Mouse (Mus musculus) granulocyte monocyte progenitor cell, adult 5-6 weeks (primary cell): Measurements from ENCODE around the gene Gm21987. TPM values are rescaled to one million over a fixed set of nuclear protein-coding genes. Genes with fewer than 3 reads are reported as not detected.
A peak's percentile ranks its signal among the peaks of the same experiment; 100 is the strongest.

Source experiments
- ATAC-seq: replicated peaks from 2 replicates; pipeline ENCODE4 v1.8.0; 2016; ENCODE audit warnings: mild to moderate bottlenecking, moderate TSS enrichment, inconsistent platforms; ENCODE audit not compliant: poor library complexity, severe bottlenecking
- total RNA-seq, 2 experiments: library from RNA; stranded (forward) in 1 of 2; stranded (reverse) in 1 of 2; fragments of 200-712, 200-1000 nt in 1 of 2; fragments of >200 nt in 1 of 2; fragmentation: Nextera tagmentation in 1 of 2; gene quantifications; 2 replicates each; pipeline ENCODE4 v1.2.3; 2014 to 2017

Gene Gm21987
- total RNA-seq, 2 experiments from 2014 or later, result not detected

- ATAC-seq, result no peak
These were observed 22.6 kb downstream of the Gm21987 start for GRCm38 (mm10) chr16:38369431-38369830.

GRCm38 (mm10) chr16:38369992-38370484 lies 23.2 kb downstream of the Gm21987 start:
- ATAC-seq, result no peak

GRCm38 (mm10) chr16:38370633-38371374 lies 24.0 kb downstream of the Gm21987 start:
- no peak for ATAC-seq

DNA sequence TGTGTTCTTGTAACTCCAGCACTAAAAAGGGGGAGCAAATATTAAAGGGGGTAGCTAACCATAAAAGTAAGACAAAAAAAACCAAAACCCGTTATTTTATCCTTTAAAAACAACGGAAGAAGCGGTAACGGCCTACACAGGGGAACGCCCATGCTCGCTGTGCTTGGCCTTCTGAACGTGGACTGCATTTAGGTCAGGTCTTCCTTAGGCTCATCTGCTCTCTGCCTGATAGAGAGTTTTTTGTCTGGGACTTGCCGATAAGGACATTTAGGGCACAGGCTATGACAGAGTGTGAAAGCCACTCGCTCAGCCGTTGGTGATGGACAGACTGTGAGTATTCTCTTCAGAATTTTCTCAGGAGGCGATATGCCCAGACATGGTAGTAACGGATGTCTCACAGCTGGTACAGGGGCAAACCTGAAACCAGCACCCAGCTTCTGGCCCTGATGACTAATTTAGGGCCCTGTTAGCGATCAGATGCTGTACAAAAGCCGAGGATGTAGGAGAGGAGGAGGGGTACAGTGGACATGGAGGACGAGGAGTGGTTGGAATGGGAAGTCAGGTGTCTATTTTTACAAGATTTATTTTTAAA lies 25.0 kb downstream of the Gm21987 start:
- no peak for ATAC-seq

DNA sequence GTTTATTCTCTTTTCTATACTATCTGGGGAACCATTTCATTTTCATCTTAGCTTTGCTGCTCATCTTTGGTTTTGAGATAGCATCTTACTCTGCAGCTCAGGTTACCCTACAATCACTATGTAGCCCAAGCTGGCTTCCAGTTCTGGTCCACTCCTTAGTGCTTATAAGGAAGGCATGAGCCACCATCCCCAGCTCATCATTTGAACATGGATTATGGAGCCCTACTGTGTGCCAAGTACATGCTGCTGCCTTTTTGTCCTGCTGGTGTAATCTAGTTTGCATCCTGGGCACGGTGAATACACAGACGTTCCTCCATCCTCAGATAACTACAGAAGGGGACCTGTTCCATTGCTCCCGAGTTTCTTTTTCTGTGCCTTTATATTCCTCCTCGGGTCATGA lies 26.0 kb downstream of the Gm21987 start:
- ATAC-seq, result no peak

- ATAC-seq, result no peak
These were observed 26.6 kb downstream of the Gm21987 start for GRCm38 (mm10) chr16:38373439-38373838.

- no peak for ATAC-seq
These were observed 27.1 kb downstream of the Gm21987 start for GRCm38 (mm10) chr16:38373941-38374340.

DNA sequence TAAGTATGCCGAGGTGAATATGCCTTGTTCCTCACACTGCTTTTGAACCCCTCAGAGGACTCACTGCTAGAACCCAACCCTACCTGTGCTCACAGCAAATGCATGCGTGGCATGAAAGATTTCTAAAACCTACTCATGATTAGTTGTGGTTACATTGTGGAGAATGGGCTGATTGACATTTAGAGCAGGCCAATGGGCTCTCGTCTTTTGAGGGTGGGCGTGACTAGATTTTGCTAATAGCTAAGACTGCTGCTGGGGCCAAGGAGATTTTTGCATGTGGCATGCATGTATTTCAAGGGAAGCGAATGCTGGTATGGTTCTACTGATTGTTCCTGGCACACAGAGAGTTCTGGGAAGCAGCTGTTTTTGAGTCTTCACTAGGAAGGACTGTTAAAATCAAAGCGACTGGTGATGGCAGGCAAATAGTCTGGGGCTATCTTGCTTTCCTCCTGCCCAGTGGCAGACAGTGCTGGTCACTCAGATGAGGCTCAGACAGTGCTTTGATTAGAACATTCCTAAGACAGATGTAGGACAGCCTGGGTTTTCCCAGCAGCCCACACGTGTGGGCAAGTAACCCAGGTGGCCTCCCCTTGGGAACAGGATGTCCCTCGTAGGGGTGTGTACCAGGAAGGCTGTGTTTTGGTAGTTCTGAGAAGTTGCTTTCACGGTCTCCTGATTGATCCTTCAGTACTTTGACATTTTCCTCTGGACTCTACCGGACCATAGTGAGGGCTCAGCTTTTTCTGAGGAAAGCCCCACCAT lies 27.7 kb downstream of the Gm21987 start:
- ATAC-seq, result no peak

GRCm38 (mm10) chr16:38375182-38375581 lies 28.3 kb downstream of the Gm21987 start:
- no peak for ATAC-seq

DNA sequence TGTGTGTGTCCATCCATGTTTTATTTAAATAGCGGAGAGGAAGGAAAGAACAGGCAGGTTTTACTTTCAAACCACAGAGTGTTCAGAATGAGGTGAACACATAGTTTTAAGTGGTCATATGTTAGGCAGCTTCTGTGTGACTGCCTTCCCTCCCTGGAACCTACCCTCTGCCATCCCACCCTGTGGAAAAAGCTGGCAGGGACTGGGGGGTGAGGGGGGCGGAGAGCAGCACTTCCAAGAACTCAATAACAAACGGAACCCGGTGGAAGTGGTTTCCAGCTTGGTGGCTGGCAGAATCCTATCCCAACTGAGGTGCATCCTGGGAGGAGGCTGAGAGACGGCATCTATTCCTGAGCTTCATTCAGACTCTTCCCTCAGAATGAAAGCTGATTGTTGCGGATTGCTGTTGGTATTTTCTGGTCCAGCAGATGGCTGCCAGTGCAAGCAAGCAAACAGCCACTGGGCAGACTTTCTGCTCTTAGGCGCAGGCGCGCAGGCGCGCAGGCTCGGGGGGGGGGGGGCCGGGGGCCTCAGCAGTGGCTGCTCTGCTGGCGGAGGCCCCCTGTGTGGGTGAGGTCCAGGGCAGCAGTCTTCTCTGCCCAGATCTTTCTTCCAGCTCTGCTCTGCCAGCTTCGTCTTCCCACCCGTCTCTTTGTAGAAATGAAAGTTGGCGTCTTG lies 29.5 kb downstream of the Gm21987 start:
- peak; percentile 42 for ATAC-seq

- ATAC-seq, result peak; percentile 92
These were observed 30.0 kb downstream of the Gm21987 start for GRCm38 (mm10) chr16:38376841-38377249.

DNA sequence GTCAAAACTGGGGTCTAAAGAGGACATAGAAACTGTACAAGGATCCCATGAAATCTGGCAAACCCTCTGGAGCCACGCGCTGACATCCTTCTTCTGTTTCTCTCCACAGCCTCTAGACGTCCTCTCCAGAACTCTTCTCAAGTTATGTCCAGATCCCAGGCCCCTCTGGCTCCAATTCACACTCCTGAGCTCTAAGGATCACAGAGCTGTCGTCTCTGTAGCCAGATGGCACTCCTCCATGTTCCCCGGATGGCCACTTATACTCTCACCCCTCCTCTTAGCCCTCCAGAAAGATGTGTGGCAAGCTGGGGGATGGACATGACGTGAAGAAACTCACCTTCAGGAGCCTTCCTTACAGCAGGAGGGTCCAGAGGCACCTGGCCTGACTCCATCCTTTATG lies 30.7 kb downstream of the Gm21987 start:
- ATAC-seq, result no peak

- ATAC-seq, result no peak
These were observed 31.8 kb downstream of the Gm21987 start for GRCm38 (mm10) chr16:38378591-38378990.

DNA sequence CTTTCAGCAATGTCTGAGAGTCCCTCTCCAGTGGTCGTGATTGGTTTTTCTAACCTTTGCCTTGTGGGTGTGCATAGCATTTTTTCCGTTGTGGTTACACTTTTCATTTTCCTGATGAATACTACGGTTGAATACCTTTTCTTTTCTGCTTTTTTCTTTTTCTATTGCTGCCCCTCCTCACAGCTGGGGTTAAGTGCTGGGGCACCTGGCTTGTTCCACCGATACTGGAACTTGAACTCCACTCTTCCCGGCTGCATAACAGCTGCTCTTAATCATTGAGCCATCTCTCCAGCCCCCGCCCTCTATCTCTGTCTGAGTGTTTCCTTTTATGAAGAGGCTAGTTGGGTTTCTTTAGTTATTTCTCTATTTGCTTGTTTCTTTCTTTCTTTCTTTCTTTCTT lies 32.2 kb downstream of the Gm21987 start:
- no peak for ATAC-seq

DNA sequence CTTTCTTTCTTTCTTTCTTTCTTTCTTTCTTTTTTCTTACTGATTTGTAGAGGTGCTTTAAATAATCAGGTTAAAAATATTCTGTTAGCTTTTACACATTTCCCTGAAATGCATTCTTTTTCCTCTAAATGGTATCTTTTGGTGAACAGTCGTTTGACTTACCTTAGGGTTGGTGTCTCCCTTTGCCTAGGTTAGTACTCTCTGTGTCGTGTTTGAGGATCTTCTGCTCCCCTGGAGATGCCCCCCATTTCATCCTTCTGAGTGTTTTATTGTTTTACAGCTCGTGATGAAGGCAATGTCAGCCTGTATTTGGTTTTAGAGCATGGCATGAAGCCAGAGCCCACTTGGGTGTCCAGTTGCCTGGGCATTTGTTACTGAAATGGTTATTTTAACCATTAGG lies 32.7 kb downstream of the Gm21987 start:
- ATAC-seq, result no peak

GRCm38 (mm10) chr16:38379926-38380325 lies 33.1 kb downstream of the Gm21987 start:
- no peak for ATAC-seq

GRCm38 (mm10) chr16:38383683-38384082 lies 36.8 kb downstream of the Gm21987 start:
- ATAC-seq, result no peak

DNA sequence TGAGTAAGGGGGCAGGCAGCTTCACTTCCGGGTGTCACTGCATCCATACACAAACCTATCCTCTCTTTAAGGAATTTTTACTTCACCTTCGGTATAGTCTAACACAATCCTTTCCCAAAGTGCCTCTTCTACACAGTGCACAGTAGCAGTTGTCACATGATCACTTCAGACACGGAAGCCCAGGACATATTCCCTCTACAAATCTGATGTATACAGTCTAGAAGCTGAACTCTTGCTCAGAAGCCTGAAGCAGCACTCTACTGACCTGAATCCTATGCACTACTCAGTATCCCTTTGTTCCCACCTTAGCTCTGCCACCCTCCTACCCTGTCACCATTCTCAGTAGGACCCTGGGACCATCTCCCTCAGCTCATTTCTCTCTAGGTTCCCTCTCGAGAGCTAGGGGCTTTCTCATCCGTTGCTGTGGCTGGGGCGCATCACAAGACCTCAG lies 38.4 kb downstream of the Gm21987 start:
- ATAC-seq, result peak; percentile 55

- peak; percentile 93 for ATAC-seq
These were observed 38.9 kb downstream of the Gm21987 start for GRCm38 (mm10) chr16:38385700-38386099.

DNA sequence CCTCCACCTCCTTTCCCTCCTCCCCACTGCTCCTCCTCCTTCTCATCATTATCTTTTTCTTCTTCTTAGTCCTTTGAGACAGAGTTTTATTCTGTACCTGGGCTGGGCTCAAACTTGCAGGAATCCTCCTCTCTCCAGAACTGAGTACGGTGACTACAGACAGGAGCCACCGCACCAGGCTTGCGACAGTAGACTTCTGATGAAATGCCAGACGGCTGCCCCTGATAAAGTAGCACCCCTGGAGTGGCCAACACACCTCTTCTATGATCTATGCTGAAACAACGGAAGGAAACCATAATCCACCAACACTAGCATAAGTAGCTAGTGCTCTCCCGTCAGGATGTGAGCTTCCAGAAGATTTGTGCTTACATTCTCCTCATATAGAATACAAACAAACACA lies 40.5 kb downstream of the Gm21987 start:
- ATAC-seq, result no peak

DNA sequence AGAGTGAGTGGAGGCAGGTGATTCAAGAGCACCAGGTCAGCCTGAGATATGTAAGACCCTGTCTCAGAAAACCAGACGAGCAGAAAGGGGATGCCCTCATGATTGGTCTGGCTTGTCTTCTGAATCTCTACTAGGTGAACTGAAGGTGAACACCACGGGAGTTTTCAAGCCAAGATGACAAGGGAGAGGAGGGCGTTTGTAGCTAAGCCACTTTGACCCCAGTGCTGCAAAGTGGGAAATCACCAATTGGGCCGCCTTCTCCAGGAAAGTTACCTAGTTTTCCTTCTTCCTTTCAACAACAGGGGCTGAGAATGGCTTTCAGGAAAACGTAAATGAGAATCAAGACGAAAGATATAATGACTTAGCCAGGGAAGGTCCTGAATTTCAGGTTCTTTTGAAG lies 41.9 kb downstream of the Gm21987 start:
- no peak for ATAC-seq
